Mouse (Mus musculus) forebrain, embryonic 16.5 days (tissue): ENCODE data around the gene Stk25. TPM values are rescaled to one million over a fixed set of nuclear protein-coding genes. Genes with fewer than 3 reads are reported as not detected.
"Not testable (repeated sequence)": the region's sequence is repeated elsewhere in the genome, so short reads cannot be mapped to it uniquely, and the experiment has no call there.

Experiments used
- ATAC-seq: fragments of 200-750 bp; cut with Nextera tagmentation; 2 replicates; pipeline ENCODE4 v1.8.0; 2017; ENCODE audit warnings: mild to moderate bottlenecking, moderate library complexity
- H3K27ac ChIP-seq: fragments of 300-500 bp; sonication (generic); 2 replicates; pipeline ENCODE4 v1.5.1; 2014; ENCODE audit warnings: low read length, control low read depth
- H3K27me3 ChIP-seq: fragments of 300-500 bp; sonication (generic); replicated peaks from 2 replicates; pipeline ENCODE4 v1.6.1; 2014; ENCODE audit warnings: low read length; ENCODE audit not compliant: control insufficient read depth, insufficient read depth
- H3K36me3 ChIP-seq: fragments of 300-500 bp; sonication (generic); 2 replicates; pipeline ENCODE4 v1.6.1; 2014; ENCODE audit not compliant: control insufficient read depth, insufficient read depth
- H3K4me1 ChIP-seq: fragments of 300-500 bp; sonication (generic); replicated peaks from 2 replicates; pipeline ENCODE4 v1.6.1; 2014; ENCODE audit warnings: low read length; ENCODE audit not compliant: control insufficient read depth, insufficient read depth
- H3K4me2 ChIP-seq: fragments of 300-500 bp; sonication (generic); 2 replicates; pipeline ENCODE4 v1.6.1; 2014; ENCODE audit warnings: mild to moderate bottlenecking, low read length, control low read depth
- H3K4me3 ChIP-seq: fragments of 300-500 bp; sonication (generic); replicated peaks from 2 replicates; pipeline ENCODE4 v1.5.1; 2014; ENCODE audit warnings: mild to moderate bottlenecking, low read length, control low read depth
- H3K9ac ChIP-seq: fragments of 300-500 bp; sonication (generic); replicated peaks from 2 replicates; pipeline ENCODE4 v1.6.1; 2014; ENCODE audit warnings: low read depth, low read length, control low read depth
- H3K9me3 ChIP-seq: fragments of 300-500 bp; sonication (generic); 2 replicates; pipeline ENCODE4 v1.6.1; 2016; ENCODE audit warnings: low read length; ENCODE audit not compliant: control insufficient read depth
- WGBS: fragments of 180-500 bp; shearing (Covaris S2); extraction: QIAGEN DNeasy Blood & Tissue Kit; methylation state at CpG from one replicate; pipeline ENCODE4 v1.1.7; 2014; 5-methylcytosine and 5-hydroxymethylcytosine counted together
- polyA plus RNA-seq: library from polyadenylated mRNA; unstranded; fragments of >200 nt; fragmentation: Nextera tagmentation; extraction: Ambion mirVana; gene quantifications from 2 replicates; pipeline ENCODE4 v1.2.1, GENCODE M21; 2015

The Stk25 gene
- polyA plus RNA-seq, result 316 and 341 TPM in 2 replicates

- H3K27me3 ChIP-seq, H3K4me3 ChIP-seq, H3K4me2 ChIP-seq, H3K9ac ChIP-seq, H3K36me3 ChIP-seq, H3K9me3 ChIP-seq, H3K4me1 ChIP-seq, ATAC-seq, H3K27ac ChIP-seq: not testable (repeated sequence)
Measured at GRCm38 (mm10) chr1:93658559-93658958, at the start of gene Stk25. Stk25 (minus strand) TSS chr1:93658659.

GRCm38 (mm10) chr1:93705389-93705788, 46.9 kb upstream of the Stk25 start:
- H3K9me3 ChIP-seq, result no peaks in the 10 kb centered on the region
- 63% methylated on average over 3 of the region's 3 CpGs for WGBS
- H3K4me1 ChIP-seq, result no peaks in the 10 kb centered on the region
- no peaks in the 10 kb centered on the region for H3K27me3 ChIP-seq
- no peak overlapping the region for H3K4me3 ChIP-seq
- H3K36me3 ChIP-seq, result peaks cover 5% of the 10 kb centered on the region
- H3K4me2 ChIP-seq, result no peak overlapping the region
- H3K9ac ChIP-seq, result no peak overlapping the region
- H3K27ac ChIP-seq, result no peak overlapping the region
- ATAC-seq, result no peak

GRCm38 (mm10) chr1:93704341-93704740, 45.9 kb upstream of the Stk25 start:
- H3K4me1 ChIP-seq, result no peaks in the 10 kb centered on the region
- no peaks in the 10 kb centered on the region for H3K9me3 ChIP-seq
- no peak overlapping the region for H3K4me3 ChIP-seq
- H3K27me3 ChIP-seq, result no peaks in the 10 kb centered on the region
- 88% methylated on average over 9 of the region's 9 CpGs for WGBS
- no peak overlapping the region for H3K9ac ChIP-seq
- no peak overlapping the region for H3K27ac ChIP-seq
- ATAC-seq, result no peak
- no peak overlapping the region for H3K4me2 ChIP-seq
- H3K36me3 ChIP-seq, result peaks cover 5% of the 10 kb centered on the region

GRCm38 (mm10) chr1:93703472-93704048, 45.1 kb upstream of the Stk25 start:
- Histone ChIP-seq H3K4me2 (no peak overlapping the region), H3K4me3 (no peak overlapping the region), H3K27me3 (no peaks in the 10 kb centered on the region), H3K9me3 (no peaks in the 10 kb centered on the region), H3K27ac (no peak overlapping the region), H3K9ac (no peak overlapping the region), H3K4me1 (no peaks in the 10 kb centered on the region), H3K36me3 (peaks cover 5% of the 10 kb centered on the region)
- ATAC-seq, result no peak
- whole genome bisulfite sequencing, result 95% methylated on average over 10 of the region's 10 CpGs

GRCm38 (mm10) chr1:93702106-93702505, 43.6 kb upstream of the Stk25 start:
- Histone ChIP-seq H3K27me3 (no peaks in the 10 kb centered on the region), H3K9ac (no peak overlapping the region), H3K4me2 (no peak overlapping the region), H3K4me1 (no peaks in the 10 kb centered on the region), H3K27ac (no peak overlapping the region), H3K36me3 (peaks cover 5% of the 10 kb centered on the region), H3K9me3 (no peaks in the 10 kb centered on the region), H3K4me3 (no peak overlapping the region)
- WGBS, result 96% methylated on average over 1 of the region's 1 CpGs
- ATAC-seq, result no peak

DNA sequence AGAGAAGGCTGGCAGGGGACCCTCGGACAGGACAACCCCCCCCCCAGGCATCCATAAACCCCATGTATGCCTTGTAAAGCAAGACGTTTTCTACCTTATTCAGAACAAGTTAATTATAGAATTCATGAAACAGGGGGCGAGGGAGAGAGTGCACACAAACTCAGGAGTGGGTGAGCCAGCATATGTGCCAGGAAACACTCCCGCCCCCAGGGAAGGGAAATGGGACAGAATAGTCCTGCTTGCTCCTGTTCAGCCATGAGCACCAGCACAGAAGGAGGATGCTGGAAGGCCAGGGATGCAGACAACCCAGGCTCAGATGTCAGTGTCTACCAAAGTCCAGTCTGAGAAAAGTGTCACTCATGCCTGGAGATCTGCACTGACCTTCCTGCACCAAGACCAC, 40.7 kb upstream of the Stk25 start:
- ATAC-seq, result no peak
- Histone ChIP-seq H3K27ac (no peak overlapping the region), H3K27me3 (no peaks in the 10 kb centered on the region), H3K36me3 (peaks cover 5% of the 10 kb centered on the region; the same call in 1 of the 2 replicates), H3K4me2 (no peak overlapping the region), H3K9me3 (no peaks in the 10 kb centered on the region), H3K4me1 (no peaks in the 10 kb centered on the region), H3K9ac (no peak overlapping the region), H3K4me3 (no peak overlapping the region)
- WGBS, result 71% methylated on average over 4 of the region's 4 CpGs

- no peaks in the 10 kb centered on the region for H3K4me1 ChIP-seq
- 0 out of 2 replicates have a peak, but pooled peaks cover 2% of the 10 kb centered on the region for H3K36me3 ChIP-seq
- H3K4me3 ChIP-seq, result no peak overlapping the region
- H3K9ac ChIP-seq, result no peak overlapping the region
- 85% methylated on average over 3 of the region's 3 CpGs for WGBS
- no peak overlapping the region; the same call in 1 of the 2 replicates for H3K27ac ChIP-seq
- H3K4me2 ChIP-seq, result no peak overlapping the region
- H3K9me3 ChIP-seq, result no peaks in the 10 kb centered on the region
- no peak for ATAC-seq
- no peaks in the 10 kb centered on the region for H3K27me3 ChIP-seq
Measured at GRCm38 (mm10) chr1:93697317-93697716, 38.9 kb upstream of the Stk25 start.

DNA sequence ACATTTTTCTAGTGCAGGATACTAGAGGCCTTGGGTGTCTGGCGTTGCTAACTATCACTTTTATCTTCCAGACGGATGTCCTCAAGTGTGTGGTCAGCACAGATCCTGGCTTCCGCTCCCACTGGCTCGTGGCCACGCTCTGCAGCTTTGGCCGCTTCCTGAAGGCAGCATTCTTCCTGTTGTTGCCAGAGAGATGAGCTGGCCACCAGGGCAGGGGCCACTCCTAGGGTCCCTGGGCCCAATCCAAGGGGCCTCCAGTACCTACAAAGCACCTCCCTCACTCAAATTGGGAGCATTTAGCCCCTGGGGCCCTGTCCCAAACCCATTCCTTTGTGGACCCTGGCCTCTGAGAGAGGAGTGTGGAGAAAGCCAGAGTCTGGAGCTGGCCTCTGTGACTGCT, 36.5 kb upstream of the Stk25 start:
- H3K27ac ChIP-seq, result no peak overlapping the region
- no peak overlapping the region for H3K9ac ChIP-seq
- no peak overlapping the region for H3K4me3 ChIP-seq
- no peak for ATAC-seq
- H3K27me3 ChIP-seq, result no peaks in the 10 kb centered on the region
- no peaks in the 10 kb centered on the region for H3K4me1 ChIP-seq
- H3K36me3 ChIP-seq, result peaks cover 5% of the 10 kb centered on the region
- no peak overlapping the region for H3K4me2 ChIP-seq
- WGBS, result 84% methylated on average over 6 of the region's 6 CpGs
- no peaks in the 10 kb centered on the region for H3K9me3 ChIP-seq

- no peaks in the 10 kb centered on the region for H3K4me1 ChIP-seq
- H3K27me3 ChIP-seq, result no peaks in the 10 kb centered on the region
- 95% methylated on average over 10 of the region's 10 CpGs for WGBS
- H3K9ac ChIP-seq, result no peak overlapping the region
- H3K36me3 ChIP-seq, result peaks cover 5% of the 10 kb centered on the region
- H3K4me2 ChIP-seq, result no peak overlapping the region
- H3K27ac ChIP-seq, result no peak overlapping the region
- H3K4me3 ChIP-seq, result no peak overlapping the region
- ATAC-seq, result no peak
- no peaks in the 10 kb centered on the region for H3K9me3 ChIP-seq
Measured at GRCm38 (mm10) chr1:93693943-93694342, 35.5 kb upstream of the Stk25 start.

DNA sequence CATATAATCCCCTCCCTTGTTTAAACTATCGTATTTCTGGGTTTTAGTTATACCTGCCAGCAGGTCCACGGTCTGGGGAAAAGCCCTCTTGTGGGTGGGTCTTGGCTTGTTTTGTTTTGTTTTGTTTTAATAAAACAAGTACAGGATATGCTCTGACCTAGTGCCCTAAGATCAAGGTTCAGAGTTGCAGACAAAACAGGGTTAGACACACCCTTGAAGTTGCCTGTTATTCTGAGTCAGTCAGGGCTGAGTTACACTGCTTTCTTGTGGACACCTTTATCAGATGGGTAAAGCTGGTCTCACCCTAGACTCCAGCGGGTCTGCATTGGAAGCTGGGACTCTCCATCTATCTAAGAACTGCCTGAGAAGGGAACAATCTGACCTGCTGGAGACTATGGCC, 35.0 kb upstream of the Stk25 start:
- Histone ChIP-seq H3K4me2 (no peak overlapping the region), H3K27me3 (no peaks in the 10 kb centered on the region), H3K9ac (no peak overlapping the region), H3K36me3 (peaks cover 5% of the 10 kb centered on the region), H3K4me1 (no peaks in the 10 kb centered on the region), H3K4me3 (no peak overlapping the region), H3K9me3 (no peaks in the 10 kb centered on the region), H3K27ac (no peak overlapping the region)
- ATAC-seq, result no peak
- 86% methylated on average over 3 of the region's 3 CpGs for WGBS
